Mouse (Mus musculus) E14TG2a.4 (cell line): ENCODE results near the gene 4930556J24Rik.

Source experiments
- CTCF ChIP-seq: conservative IDR thresholded peaks from 2 replicates; pipeline ENCODE4 v1.5.1; 2014; ENCODE audit warnings: low read length
- POU5F1 ChIP-seq: IDR thresholded peaks from 2 replicates; pipeline ENCODE4 v1.6.1; 2014; ENCODE audit warnings: low read length, borderline replicate concordance

DNA sequence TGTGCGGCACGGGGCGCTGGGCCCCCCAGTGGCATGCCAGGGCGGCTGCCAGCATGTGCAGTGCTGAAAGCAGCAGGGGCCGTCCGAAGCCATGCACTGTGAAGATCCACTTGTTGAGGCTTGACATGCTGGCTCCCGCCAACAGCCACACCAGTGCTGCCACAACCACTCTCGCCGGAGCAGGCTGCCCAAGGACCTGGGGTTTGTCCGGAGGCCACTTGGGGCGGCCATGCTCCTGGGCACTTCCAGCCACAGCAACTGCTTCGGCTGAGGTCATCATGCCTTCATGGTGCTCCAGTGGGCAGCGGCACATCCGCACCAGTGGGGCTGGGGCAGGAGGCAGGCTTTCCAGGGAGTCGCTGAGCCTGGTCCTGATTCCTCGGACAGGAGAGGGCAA, 63.7 kb downstream of the 4930556J24Rik start:
- TF ChIP-seq CTCF, result no peak
- TF ChIP-seq POU5F1, result no peak
